Mouse (Mus musculus) stomach, postnatal 0 days (tissue): ENCODE measurements at regions not wholly inside any gene's neighbourhood (a gene's known extent, or its start where the extent isn't known, plus 50 kb on each side); places are given as distances from the start of the nearest gene placed in this dataset.
A peak's percentile ranks its signal among the peaks of the same experiment; 100 is the strongest.

Source experiments
- ATAC-seq: fragments of 200-750 bp; cut with Nextera tagmentation; 2 replicates; pipeline ENCODE4 v1.8.0; 2017; ENCODE audit not compliant: low FRiP score, low TSS enrichment
- DNase-seq: peaks from one replicate; pipeline ENCODE4 v3.0.0-alpha.2; 2016; ENCODE audit warnings: low spot score
- H3K27ac ChIP-seq: fragments of 300-500 bp; sonication (generic); replicated peaks from 2 replicates; pipeline ENCODE4 v1.5.1; 2014; ENCODE audit warnings: mild to moderate bottlenecking, control low read depth
- H3K27me3 ChIP-seq: fragments of 300-500 bp; sonication (generic); 2 replicates; pipeline ENCODE4 v1.6.1; 2014; ENCODE audit warnings: low read length; ENCODE audit not compliant: control insufficient read depth, insufficient read depth
- H3K36me3 ChIP-seq: fragments of 300-500 bp; sonication (generic); 2 replicates; pipeline ENCODE4 v1.6.1; 2014; ENCODE audit warnings: low read length, mixed read lengths; ENCODE audit not compliant: control insufficient read depth, insufficient read depth
- H3K4me1 ChIP-seq: fragments of 300-500 bp; sonication (generic); replicated peaks from 2 replicates; pipeline ENCODE4 v1.6.1; 2014; ENCODE audit warnings: antibody characterized with exemption; ENCODE audit not compliant: control insufficient read depth, insufficient read depth
- H3K4me2 ChIP-seq: fragments of 300-500 bp; sonication (generic); replicated peaks from 2 replicates; pipeline ENCODE4 v1.6.1; 2014; ENCODE audit warnings: low read depth, mild to moderate bottlenecking, control low read depth, moderate library complexity
- H3K4me3 ChIP-seq: fragments of 300-500 bp; sonication (generic); 2 replicates; pipeline ENCODE4 v1.5.1; 2014; ENCODE audit warnings: low read depth, low read length, control low read depth
- H3K9ac ChIP-seq: fragments of 300-500 bp; sonication (generic); 2 replicates; pipeline ENCODE4 v1.6.1; 2014; ENCODE audit warnings: mild to moderate bottlenecking, low read length, control low read depth, mixed read lengths
- H3K9me3 ChIP-seq: fragments of 300-500 bp; sonication (generic); 2 replicates; pipeline ENCODE4 v1.6.1; 2016; ENCODE audit warnings: low read length; ENCODE audit not compliant: control insufficient read depth
- CTCF ChIP-seq: IDR thresholded peaks from 2 replicates; pipeline ENCODE4 v1.5.1; 2016; ENCODE audit warnings: antibody characterized with exemption, low read depth, mild to moderate bottlenecking, moderate library complexity
- EP300 ChIP-seq: optimal IDR thresholded peaks from 2 replicates; pipeline ENCODE3; 2016; ENCODE audit warnings: antibody characterized with exemption
- WGBS: fragments of 180-500 bp; shearing (Covaris S2); extraction: QIAGEN DNeasy Blood & Tissue Kit; methylation state at CpG from one replicate; pipeline ENCODE4 v1.1.7; 2014; 5-methylcytosine and 5-hydroxymethylcytosine counted together

DNA sequence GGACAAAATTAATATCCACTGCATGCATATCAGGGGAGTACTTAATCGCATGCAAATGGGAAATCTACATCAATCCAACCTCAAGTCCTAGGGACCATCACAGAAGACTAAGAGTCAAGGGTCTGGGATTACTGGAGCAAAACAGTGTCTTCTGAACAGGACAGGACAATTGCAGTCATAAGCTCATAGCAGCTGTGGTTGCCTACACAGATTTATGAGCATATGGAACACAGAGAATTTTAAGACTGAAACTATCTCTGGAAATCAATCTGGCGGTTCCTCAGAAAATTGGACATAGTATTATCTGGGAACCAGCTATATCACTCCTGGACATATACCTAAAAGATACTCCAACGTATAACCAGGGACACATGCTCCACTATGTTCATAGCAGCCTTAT is 99.8 kb upstream of the Hpf1 start:
- no peaks in the 10 kb centered on the region for H3K4me1 ChIP-seq
- TF ChIP-seq EP300, result no peak
- no peak for TF ChIP-seq CTCF
- H3K9ac ChIP-seq, result no peak overlapping the region
- DNase-seq (no peak), ATAC-seq (no peak)
- H3K9me3 ChIP-seq, result no peaks in the 10 kb centered on the region
- no peaks in the 10 kb centered on the region for H3K36me3 ChIP-seq
- 89% methylated on average over 3 of the region's 3 CpGs for WGBS
- H3K4me2 ChIP-seq, result no peak overlapping the region
- H3K27ac ChIP-seq, result no peak overlapping the region
- H3K27me3 ChIP-seq, result no peaks in the 10 kb centered on the region
- H3K4me3 ChIP-seq, result no peak overlapping the region

- no peak overlapping the region for H3K4me3 ChIP-seq
- H3K9me3 ChIP-seq, result no peaks in the 10 kb centered on the region
- no peak overlapping the region for H3K4me2 ChIP-seq
- H3K4me1 ChIP-seq, result no peaks in the 10 kb centered on the region
- no peaks in the 10 kb centered on the region for H3K27me3 ChIP-seq
- ATAC-seq (no peak), DNase-seq (no peak)
- no peak overlapping the region for H3K9ac ChIP-seq
- no peak overlapping the region for H3K27ac ChIP-seq
- H3K36me3 ChIP-seq, result no peaks in the 10 kb centered on the region
- 63% methylated on average over 1 of the region's 1 CpGs for WGBS
- TF ChIP-seq CTCF (no peak), EP300 (no peak)
Measured at GRCm38 (mm10) chr8:60792518-60792917, 97.7 kb upstream of the Hpf1 start.

DNA sequence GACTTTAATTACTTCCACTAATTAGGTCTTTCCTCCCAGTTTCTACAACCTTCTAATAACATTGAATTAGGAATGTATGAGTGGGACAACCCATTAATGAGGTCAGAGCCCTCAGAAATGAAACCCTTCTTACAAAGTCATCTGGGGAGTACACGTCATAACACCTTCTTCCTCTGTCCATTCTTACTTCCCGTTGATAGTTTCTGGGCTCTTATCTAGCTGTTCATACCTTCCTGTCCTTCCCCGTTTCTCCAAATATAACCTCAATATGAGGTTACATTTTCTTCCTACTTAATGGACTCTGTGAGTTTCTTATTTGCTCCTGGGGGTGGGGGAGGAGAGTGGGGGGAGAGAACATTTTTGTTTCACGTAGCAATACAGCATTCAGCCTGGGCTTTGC is 85.4 kb upstream of the Hpf1 start:
- DNase-seq (no peak), ATAC-seq (no peak)
- WGBS, result 74% methylated on average over 4 of the region's 4 CpGs
- Histone ChIP-seq H3K36me3 (no peaks in the 10 kb centered on the region), H3K27ac (no peak overlapping the region), H3K4me3 (no peak overlapping the region), H3K9me3 (no peaks in the 10 kb centered on the region), H3K4me1 (no peaks in the 10 kb centered on the region), H3K27me3 (no peaks in the 10 kb centered on the region), H3K9ac (no peak overlapping the region), H3K4me2 (no peak overlapping the region)
- no peak for TF ChIP-seq EP300
- TF ChIP-seq CTCF, result no peak

DNA sequence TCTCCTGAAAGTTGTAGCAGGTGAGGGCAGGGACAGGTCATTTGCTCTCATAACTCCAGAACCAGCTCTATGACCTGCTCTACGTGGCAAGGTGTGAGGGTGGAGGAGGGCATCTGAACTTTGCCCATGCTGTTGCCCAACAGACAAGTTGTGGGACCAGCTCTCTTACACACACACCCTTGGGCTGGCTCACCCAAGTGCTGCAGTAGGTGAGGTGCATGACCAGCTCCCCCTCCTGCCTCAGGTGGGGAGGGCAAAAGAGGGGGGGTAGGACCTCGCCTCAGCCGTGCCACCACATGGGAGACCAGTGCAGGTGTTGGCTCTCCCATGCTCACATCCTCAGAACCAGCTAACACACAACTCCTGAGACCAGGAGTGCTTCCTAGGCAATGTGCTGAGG is 83.4 kb upstream of the Hpf1 start:
- Histone ChIP-seq H3K27ac (0 out of 2 replicates have a peak overlapping the region, but pooled peaks have one; percentile 0), H3K9me3 (no peaks in the 10 kb centered on the region), H3K4me2 (no peak overlapping the region), H3K36me3 (no peaks in the 10 kb centered on the region), H3K27me3 (no peaks in the 10 kb centered on the region), H3K4me1 (no peaks in the 10 kb centered on the region), H3K9ac (no peak overlapping the region), H3K4me3 (no peak overlapping the region)
- TF ChIP-seq EP300 (no peak), CTCF (peak; percentile 15; the same call in 1 of the 2 replicates)
- WGBS, result 78% methylated on average over 3 of the region's 3 CpGs
- no peak for DNase-seq
- peak; percentile 60 for ATAC-seq

DNA sequence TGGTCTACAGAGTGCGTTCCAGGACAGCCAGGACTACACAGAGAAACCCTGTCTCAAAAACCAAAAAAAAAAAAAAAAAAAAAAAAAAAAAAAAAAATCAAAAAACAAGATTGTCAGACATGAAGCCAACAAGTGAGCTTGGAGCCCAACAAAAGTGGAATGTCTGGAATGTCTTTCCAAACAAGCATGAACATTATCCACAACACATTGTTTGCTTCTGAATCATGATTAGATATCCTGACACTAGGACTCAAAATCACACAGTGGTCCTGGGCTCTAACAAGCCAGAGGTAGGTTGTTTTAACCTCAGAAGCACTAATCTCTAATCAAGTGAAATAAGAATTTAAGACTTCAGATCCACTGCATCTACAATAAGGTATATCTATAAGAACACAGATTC is 80.4 kb upstream of the Hpf1 start:
- no peaks in the 10 kb centered on the region for H3K36me3 ChIP-seq
- H3K4me2 ChIP-seq, result no peak overlapping the region
- DNase-seq (no peak), ATAC-seq (no peak)
- no peak overlapping the region for H3K9ac ChIP-seq
- H3K9me3 ChIP-seq, result no peaks in the 10 kb centered on the region
- H3K4me3 ChIP-seq, result no peak overlapping the region
- no peak overlapping the region for H3K27ac ChIP-seq
- TF ChIP-seq CTCF, result no peak
- TF ChIP-seq EP300, result no peak
- H3K4me1 ChIP-seq, result no peaks in the 10 kb centered on the region
- 88% methylated on average over 1 of the region's 1 CpGs for WGBS
- no peaks in the 10 kb centered on the region for H3K27me3 ChIP-seq

DNA sequence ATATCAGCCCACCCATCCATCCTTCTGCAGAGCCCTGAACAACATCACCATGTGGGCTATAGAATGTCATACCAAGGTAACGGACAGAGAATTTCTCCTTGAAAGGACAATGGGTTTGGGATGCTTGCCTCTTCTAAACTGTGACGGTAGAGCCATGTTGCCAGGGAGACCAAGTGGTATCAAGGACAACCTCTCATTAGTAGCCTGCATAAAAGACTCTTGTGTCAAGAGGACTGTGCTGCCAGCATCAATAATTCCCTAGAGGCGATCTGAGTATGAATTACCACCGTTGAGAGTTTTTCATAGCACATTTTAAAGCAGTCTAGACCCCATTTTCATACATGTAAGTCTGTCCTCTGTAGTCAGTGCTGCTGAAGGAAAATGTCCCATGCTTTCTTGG is 79.3 kb upstream of the Hpf1 start:
- H3K9me3 ChIP-seq, result no peaks in the 10 kb centered on the region
- WGBS, result 74% methylated on average over 4 of the region's 4 CpGs

More for the DNA sequence above, 79.3 kb upstream of the Hpf1 start:
- ATAC-seq, result no peak
- Histone ChIP-seq H3K9ac (no peak overlapping the region), H3K4me3 (no peak overlapping the region), H3K27me3 (no peaks in the 10 kb centered on the region), H3K4me2 (no peak overlapping the region), H3K27ac (no peak overlapping the region), H3K36me3 (no peaks in the 10 kb centered on the region), H3K4me1 (no peaks in the 10 kb centered on the region)
- no peak for DNase-seq
- TF ChIP-seq EP300, result no peak
- TF ChIP-seq CTCF, result no peak
